Mouse (Mus musculus) myocyte (in vitro differentiated cells): ENCODE data around the gene Csad. TPM values are rescaled to one million over a fixed set of nuclear protein-coding genes. Genes with fewer than 3 reads are reported as not detected.

Source experiments
- H3K27me3 ChIP-seq: one replicate; pipeline ENCODE4 v1.6.1; 2011; ENCODE audit not compliant: control insufficient read depth, insufficient read depth, insufficient read length
- H3K36me3 ChIP-seq: one replicate; pipeline ENCODE4 v1.6.1; 2011; ENCODE audit not compliant: control insufficient read depth, insufficient read depth
- H3K4me2 ChIP-seq: one replicate; pipeline ENCODE4 v1.6.1; 2011; ENCODE audit warnings: low read depth, control low read depth
- H3K4me3 ChIP-seq: one replicate; pipeline ENCODE4 v1.5.1; 2011; ENCODE audit warnings: mild to moderate bottlenecking, control low read depth, moderate library complexity
- H3K79me2 ChIP-seq: one replicate; pipeline ENCODE4 v1.6.1; 2011; ENCODE audit not compliant: control insufficient read depth, insufficient read depth
- H3ac ChIP-seq: one replicate; pipeline ENCODE4 v1.6.1; 2011; ENCODE audit not compliant: control insufficient read depth, insufficient read length
- CEBPB ChIP-seq: IDR thresholded peaks from 2 replicates; pipeline ENCODE4 v1.6.1; 2011; ENCODE audit warnings: mild to moderate bottlenecking, moderate library complexity; ENCODE audit not compliant: poor library complexity, insufficient read depth, severe bottlenecking
- E2F4 ChIP-seq: IDR thresholded peaks from one replicate; pipeline ENCODE4 v1.6.1; 2011; ENCODE audit warnings: mild to moderate bottlenecking, control low read depth, moderate library complexity; ENCODE audit not compliant: insufficient read depth
- MAX ChIP-seq: IDR thresholded peaks from one replicate; pipeline ENCODE4 v1.6.1; 2011; ENCODE audit warnings: low read depth, mild to moderate bottlenecking, control low read depth
- MYOD1 ChIP-seq, 3 experiments: IDR thresholded peaks; one replicate each; pipeline ENCODE4 v1.6.1; 2011; ENCODE audit warnings: control low read depth in 2 of 3, low read depth in 2 of 3, mild to moderate bottlenecking in 2 of 3, moderate library complexity in 1 of 3; ENCODE audit not compliant: insufficient read length in 2 of 3, control insufficient read depth in 1 of 3
- MYOG ChIP-seq, 3 experiments: IDR thresholded peaks; one replicate each; pipeline ENCODE4 v1.6.1; 2011; ENCODE audit warnings: control low read depth in 2 of 3, low read depth in 2 of 3, mild to moderate bottlenecking in 2 of 3; ENCODE audit not compliant: insufficient read length in 2 of 3, control insufficient read depth in 1 of 3, insufficient read depth in 1 of 3
- POLR2A ChIP-seq: IDR thresholded peaks from one replicate; pipeline ENCODE4 v1.6.1; 2011; ENCODE audit warnings: low read depth, mild to moderate bottlenecking, control low read depth, moderate library complexity; ENCODE audit not compliant: insufficient read length
- POLR2AphosphoS2 ChIP-seq: IDR thresholded peaks from one replicate; pipeline ENCODE4 v1.6.1; 2011; ENCODE audit warnings: low read depth, control low read depth; ENCODE audit not compliant: insufficient read length
- REST ChIP-seq: IDR thresholded peaks from one replicate; pipeline ENCODE4 v1.6.1; 2011; ENCODE audit warnings: mild to moderate bottlenecking, control low read depth, moderate library complexity; ENCODE audit not compliant: insufficient read depth, insufficient read length
- SRF ChIP-seq: IDR thresholded peaks from one replicate; pipeline ENCODE4 v1.6.1; 2011; ENCODE audit warnings: low read depth; ENCODE audit not compliant: control insufficient read depth, insufficient read length
- TCF12 ChIP-seq: IDR thresholded peaks from one replicate; pipeline ENCODE4 v1.6.1; 2011; ENCODE audit warnings: mild to moderate bottlenecking, control low read depth; ENCODE audit not compliant: poor library complexity, insufficient read depth, severe bottlenecking
- TCF3 ChIP-seq: IDR thresholded peaks from one replicate; pipeline ENCODE4 v1.6.1; 2011; ENCODE audit warnings: low read depth, control low read depth; ENCODE audit not compliant: insufficient read length
- USF1 ChIP-seq: IDR thresholded peaks from one replicate; pipeline ENCODE4 v1.6.1; 2011; ENCODE audit warnings: low read depth, mild to moderate bottlenecking, control low read depth, moderate library complexity
- polyA plus RNA-seq: library from polyadenylated mRNA; unstranded; fragments of >200 nt; fragmentation: generic; extraction: Trizol; gene quantifications from one replicate; pipeline ENCODE4 v1.2.1, GENCODE M21; 2012; ENCODE audit warnings: missing spikeins

The Csad gene
- polyA plus RNA-seq, 1 experiment = 18.8 TPM

DNA sequence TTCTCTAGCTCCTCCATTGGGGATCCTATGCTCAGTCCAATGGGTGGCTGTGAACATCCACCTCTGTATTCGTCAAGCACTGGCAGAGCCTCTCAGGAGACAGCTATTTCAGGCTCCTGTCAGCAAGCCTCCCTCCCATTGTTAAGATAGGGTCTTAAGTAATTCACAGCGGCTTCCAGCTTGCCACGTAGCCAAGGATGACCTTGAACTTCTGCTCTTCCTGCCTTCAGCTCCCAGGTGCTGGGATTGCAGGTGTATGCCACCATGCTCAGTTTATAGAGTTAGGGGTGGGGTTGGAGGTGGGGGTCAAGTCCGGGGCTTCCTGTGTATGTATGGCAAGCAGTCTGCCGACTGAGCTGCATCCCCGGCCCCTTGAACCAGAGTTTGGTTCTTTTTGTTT lies 7.4 kb upstream of the Csad start:
- no peaks in the 10 kb centered on the region for H3K27me3 ChIP-seq
- TF ChIP-seq USF1 (no peak), REST (no peak), TCF12 (no peak), MYOG (IDR thresholded peaks at IDR 0.05; ENCODE audit: control insufficient read depth in 1 of 3, insufficient read depth in 1 of 3, insufficient read length in 2 of 3, low read depth in 2 of 3) (no peak), E2F4 (no peak), CEBPB (no peak), POLR2A (no peak), MYOD1 (IDR thresholded peaks at IDR 0.05; ENCODE audit: control insufficient read depth in 1 of 3, insufficient read length in 2 of 3, low read depth in 2 of 3) (no peak), POLR2AphosphoS2 (no peak), TCF3 (no peak), SRF (no peak), MAX (no peak)
- peaks cover 65% of the 10 kb centered on the region for H3K36me3 ChIP-seq
- H3K79me2 ChIP-seq = peaks cover 11% of the 10 kb centered on the region
- no peak overlapping the region for H3K4me3 ChIP-seq
- H3ac ChIP-seq = no peak overlapping the region
- H3K4me2 ChIP-seq = no peak overlapping the region

DNA sequence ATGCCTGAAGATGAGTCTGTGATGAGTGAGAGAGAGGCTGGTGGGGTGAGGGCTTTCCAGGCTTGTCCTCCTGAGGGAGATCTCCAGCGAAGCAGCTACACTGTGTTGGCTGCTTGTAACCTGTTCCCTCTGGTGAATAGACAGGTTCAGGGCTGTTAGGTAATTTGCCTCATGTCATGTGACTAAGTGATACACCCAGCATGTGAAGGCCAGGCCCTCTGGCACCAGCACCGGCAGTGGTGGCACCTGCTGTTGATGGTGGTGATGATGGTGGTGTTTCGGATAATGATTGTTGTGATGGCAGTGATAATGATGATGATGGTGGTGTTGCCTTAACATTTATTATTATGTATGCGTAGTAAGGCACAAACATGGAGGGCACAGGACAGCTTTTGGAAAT lies 6.3 kb upstream of the Csad start:
- Histone ChIP-seq H3K4me3 (no peak overlapping the region), H3K4me2 (no peak overlapping the region), H3K27me3 (no peaks in the 10 kb centered on the region), H3K36me3 (peaks cover 67% of the 10 kb centered on the region), H3ac (no peak overlapping the region), H3K79me2 (peaks cover 20% of the 10 kb centered on the region)
- no peak for TF ChIP-seq POLR2A
- no peak for TF ChIP-seq REST
- no peak for TF ChIP-seq MYOD1 (IDR thresholded peaks at IDR 0.05; ENCODE audit: control insufficient read depth in 1 of 3, insufficient read length in 2 of 3, low read depth in 2 of 3)
- TF ChIP-seq USF1 = no peak
- no peak for TF ChIP-seq E2F4
- TF ChIP-seq TCF12 = no peak
- no peak for TF ChIP-seq MAX
- no peak for TF ChIP-seq POLR2AphosphoS2
- no peak for TF ChIP-seq SRF
- TF ChIP-seq TCF3 = no peak
- TF ChIP-seq CEBPB = no peak
- TF ChIP-seq MYOG (IDR thresholded peaks at IDR 0.05; ENCODE audit: control insufficient read depth in 1 of 3, insufficient read depth in 1 of 3, insufficient read length in 2 of 3, low read depth in 2 of 3) = no peak

DNA sequence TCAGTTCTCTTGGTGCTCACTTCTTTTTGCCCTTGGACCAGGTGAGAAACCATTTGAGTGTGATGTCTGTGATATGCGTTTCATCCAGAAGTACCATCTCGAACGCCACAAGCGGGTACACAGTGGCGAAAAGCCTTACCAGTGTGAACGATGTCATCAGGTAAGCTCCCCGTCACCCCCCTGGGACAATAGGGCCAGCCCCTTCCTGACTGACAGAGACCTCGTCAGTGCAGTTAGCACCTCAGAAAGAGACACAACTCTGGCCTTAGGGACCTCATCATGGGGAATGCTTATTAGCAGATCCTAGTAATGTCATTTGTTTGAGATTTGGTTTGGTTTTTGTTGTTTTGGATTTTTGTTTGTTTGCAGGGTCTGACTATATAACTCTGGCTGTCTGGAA lies 4.6 kb upstream of the Csad start:
- no peaks in the 10 kb centered on the region for H3K27me3 ChIP-seq
- H3K79me2 ChIP-seq = peaks cover 37% of the 10 kb centered on the region
- peaks cover 67% of the 10 kb centered on the region for H3K36me3 ChIP-seq
- no peak overlapping the region for H3K4me2 ChIP-seq
- TF ChIP-seq POLR2A = no peak
- no peak for TF ChIP-seq E2F4
- no peak for TF ChIP-seq MYOG (IDR thresholded peaks at IDR 0.05; ENCODE audit: control insufficient read depth in 1 of 3, insufficient read depth in 1 of 3, insufficient read length in 2 of 3, low read depth in 2 of 3)
- no peak for TF ChIP-seq MYOD1 (IDR thresholded peaks at IDR 0.05; ENCODE audit: control insufficient read depth in 1 of 3, insufficient read length in 2 of 3, low read depth in 2 of 3)
- no peak overlapping the region for H3ac ChIP-seq
- H3K4me3 ChIP-seq = no peak overlapping the region

DNA sequence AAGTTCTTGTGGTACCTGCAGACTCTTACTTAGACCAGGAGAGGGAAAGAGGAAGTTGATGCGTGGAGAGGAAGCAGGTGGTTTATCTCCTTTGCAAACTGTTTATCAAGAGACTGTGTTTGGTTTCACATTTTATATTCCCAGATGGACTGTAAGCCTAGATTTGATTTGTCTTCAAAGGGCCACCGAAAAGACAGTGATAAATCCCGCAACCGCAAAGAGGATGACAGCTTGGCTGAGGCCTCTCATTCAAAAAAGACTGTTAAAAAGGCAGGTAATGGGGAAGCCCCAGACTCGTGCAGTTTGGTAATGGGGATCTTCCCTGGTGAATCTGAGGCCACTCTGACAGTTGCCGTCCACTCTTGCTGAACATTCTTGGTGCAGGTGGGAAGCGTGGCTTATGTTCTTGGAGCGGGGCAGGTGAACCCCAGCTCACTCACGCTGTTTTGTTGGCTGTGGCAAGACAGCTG lies 3.6 kb upstream of the Csad start:
- H3K4me2 ChIP-seq = no peak overlapping the region
- H3ac ChIP-seq = no peak overlapping the region
- peaks cover 59% of the 10 kb centered on the region for H3K36me3 ChIP-seq
- H3K27me3 ChIP-seq = no peaks in the 10 kb centered on the region
- no peak for TF ChIP-seq E2F4
- TF ChIP-seq TCF3 = no peak
- TF ChIP-seq USF1 = no peak
- no peak for TF ChIP-seq REST
- TF ChIP-seq MYOD1 (IDR thresholded peaks at IDR 0.05; ENCODE audit: control insufficient read depth in 1 of 3, insufficient read length in 2 of 3, low read depth in 2 of 3) = no peak
- no peak for TF ChIP-seq TCF12
- H3K79me2 ChIP-seq = peaks cover 37% of the 10 kb centered on the region
- H3K4me3 ChIP-seq = no peak overlapping the region

DNA sequence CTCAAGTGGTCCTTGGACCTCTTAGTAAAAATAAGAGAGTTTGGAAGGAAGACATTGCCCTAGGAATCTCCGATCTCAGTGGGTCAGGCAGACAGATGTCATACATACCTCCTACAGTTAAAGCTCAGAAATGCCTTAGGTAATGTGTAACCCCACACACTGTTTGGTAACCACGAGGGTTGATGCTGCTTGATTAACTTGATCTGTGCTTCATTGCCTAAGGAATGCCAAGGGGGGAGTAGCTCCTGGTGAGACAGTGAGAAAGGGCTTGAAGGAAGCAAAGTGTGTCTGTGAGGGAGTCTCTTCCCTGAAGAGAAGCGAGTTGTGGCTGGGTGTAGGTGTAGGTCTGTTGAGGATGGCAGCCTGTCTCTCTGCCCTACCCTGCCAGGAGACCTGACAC lies 2.8 kb upstream of the Csad start:
- H3K27me3 ChIP-seq = no peaks in the 10 kb centered on the region
- TF ChIP-seq E2F4 = no peak
- no peak for TF ChIP-seq TCF3
- no peak for TF ChIP-seq MAX
- no peak for TF ChIP-seq SRF
- TF ChIP-seq MYOG (IDR thresholded peaks at IDR 0.05; ENCODE audit: control insufficient read depth in 1 of 3, insufficient read depth in 1 of 3, insufficient read length in 2 of 3, low read depth in 2 of 3) = no peak
- no peak for TF ChIP-seq TCF12
- TF ChIP-seq USF1 = no peak
- no peak for TF ChIP-seq MYOD1 (IDR thresholded peaks at IDR 0.05; ENCODE audit: control insufficient read depth in 1 of 3, insufficient read length in 2 of 3, low read depth in 2 of 3)
- TF ChIP-seq POLR2A = no peak
- TF ChIP-seq CEBPB = no peak
- TF ChIP-seq REST = no peak
- no peak for TF ChIP-seq POLR2AphosphoS2
- H3K4me2 ChIP-seq = no peak overlapping the region
- no peak overlapping the region for H3K4me3 ChIP-seq
- H3ac ChIP-seq = no peak overlapping the region
- peaks cover 37% of the 10 kb centered on the region for H3K79me2 ChIP-seq
- peaks cover 52% of the 10 kb centered on the region for H3K36me3 ChIP-seq
